Mouse (Mus musculus): ENCODE data around the gene Myo15. TPM values are rescaled to one million over a fixed set of nuclear protein-coding genes. Genes with fewer than 3 reads are reported as not detected.
A peak's percentile ranks its signal among the peaks of the same experiment; 100 is the strongest.

Myo15 gene
- total RNA-seq (2014; rRNA removed; ENCODE audit: low replicate concordance) (not detected in 2 replicates), polyA plus RNA-seq (2015; fragmentation: Nextera tagmentation; extraction: Ambion mirVana) (0.01 TPM in 1 of 2 replicates, not detected in the other)

- Histone ChIP-seq H3K27ac (ENCODE audit: low read depth) (no peak within 1 kb of the TSS), H3K4me1 (ENCODE audit: control insufficient read depth, insufficient read depth) (no peaks in the 10 kb centered on the region), H3K36me3 (replicated peaks; ENCODE audit: control insufficient read depth, insufficient read depth, low read length) (peaks cover 55% of the 10 kb centered on the region), H3K4me3 (ENCODE audit: low read depth, low read length) (no peak within 1 kb of the TSS), H3K4me2 (ENCODE audit: low read depth, low read length) (no peak within 1 kb of the TSS), H3K9me3 (replicated peaks; ENCODE audit: control insufficient read depth, low read length) (no peaks in the 10 kb centered on the region), H3K9ac (replicated peaks; ENCODE audit: low read depth, low read length) (no peak within 1 kb of the TSS), H3K27me3 (ENCODE audit: control insufficient read depth, insufficient read depth, low read length) (no peaks in the 10 kb centered on the region)
- DNase-seq (ENCODE audit: low spot score) (no peak), ATAC-seq (ENCODE audit: insufficient read depth, low read depth) (no peak)
- 90% methylated on average over 3 of the region's 3 CpGs for WGBS
- no peak for TF ChIP-seq CTCF (IDR thresholded peaks at IDR 0.05; ENCODE audit: low read depth)
- no peak for TF ChIP-seq EP300 (IDR thresholded peaks at IDR 0.05; ENCODE audit: low read depth)
These were observed at the start of gene Myo15 for GRCm38 (mm10) chr11:60469039-60469438. TSS of gene Myo15 (plus strand) at chr11:60469339.

- 73% methylated on average over 5 of the region's 6 CpGs for WGBS
- Histone ChIP-seq H3K9me3 (replicated peaks; ENCODE audit: control insufficient read depth, low read length) (no peaks in the 10 kb centered on the region), H3K27ac (ENCODE audit: low read depth) (no peak overlapping the region), H3K36me3 (replicated peaks; ENCODE audit: control insufficient read depth, insufficient read depth, low read length) (0 out of 2 replicates have a peak, but pooled peaks cover 9% of the 10 kb centered on the region), H3K4me3 (ENCODE audit: low read depth, low read length) (no peak overlapping the region), H3K4me2 (ENCODE audit: low read depth, low read length) (no peak overlapping the region), H3K9ac (replicated peaks; ENCODE audit: low read depth, low read length) (no peak overlapping the region), H3K4me1 (ENCODE audit: control insufficient read depth, insufficient read depth) (peaks cover 8% of the 10 kb centered on the region), H3K27me3 (ENCODE audit: control insufficient read depth, insufficient read depth, low read length) (no peaks in the 10 kb centered on the region)
- no peak for ATAC-seq (ENCODE audit: insufficient read depth, low read depth)
- peak; percentile 9 for DNase-seq (ENCODE audit: low spot score)
- TF ChIP-seq EP300 (IDR thresholded peaks at IDR 0.05; ENCODE audit: low read depth) (no peak), CTCF (IDR thresholded peaks at IDR 0.05; ENCODE audit: low read depth) (0 out of 2 replicates have a peak, but pooled peaks have one; percentile 12)
These were observed 47.0 kb upstream of the Myo15 start for GRCm38 (mm10) chr11:60422046-60422668.

- Histone ChIP-seq H3K4me3 (ENCODE audit: low read depth, low read length) (no peak overlapping the region), H3K9ac (replicated peaks; ENCODE audit: low read depth, low read length) (no peak overlapping the region), H3K4me1 (ENCODE audit: control insufficient read depth, insufficient read depth) (peaks cover 7% of the 10 kb centered on the region), H3K27me3 (ENCODE audit: control insufficient read depth, insufficient read depth, low read length) (no peaks in the 10 kb centered on the region), H3K36me3 (replicated peaks; ENCODE audit: control insufficient read depth, insufficient read depth, low read length) (0 out of 2 replicates have a peak, but pooled peaks cover 16% of the 10 kb centered on the region), H3K4me2 (ENCODE audit: low read depth, low read length) (no peak overlapping the region), H3K9me3 (replicated peaks; ENCODE audit: control insufficient read depth, low read length) (no peaks in the 10 kb centered on the region), H3K27ac (ENCODE audit: low read depth) (no peak overlapping the region)
- no peak for DNase-seq (ENCODE audit: low spot score)
- WGBS = 90% methylated on average over 1 of the region's 1 CpGs
- TF ChIP-seq CTCF (IDR thresholded peaks at IDR 0.05; ENCODE audit: low read depth) (no peak), EP300 (IDR thresholded peaks at IDR 0.05; ENCODE audit: low read depth) (no peak)
- ATAC-seq (ENCODE audit: insufficient read depth, low read depth) = no peak
These were observed 46.1 kb upstream of the Myo15 start for GRCm38 (mm10) chr11:60423006-60423405.

GRCm38 (mm10) chr11:60426417-60426816 lies 42.7 kb upstream of the Myo15 start:
- DNase-seq (ENCODE audit: low spot score) = no peak
- WGBS = 76% methylated on average over 1 of the region's 1 CpGs
- no peak for ATAC-seq (ENCODE audit: insufficient read depth, low read depth)

GRCm38 (mm10) chr11:60427628-60428027 lies 41.5 kb upstream of the Myo15 start:
- H3K9ac ChIP-seq (replicated peaks; ENCODE audit: low read depth, low read length) = no peak overlapping the region
- no peak overlapping the region for H3K4me2 ChIP-seq (ENCODE audit: low read depth, low read length)
- H3K27ac ChIP-seq (ENCODE audit: low read depth) = no peak overlapping the region
- H3K4me3 ChIP-seq (ENCODE audit: low read depth, low read length) = no peak overlapping the region
- whole genome bisulfite sequencing = 64% methylated on average over 3 of the region's 3 CpGs
- H3K4me1 ChIP-seq (ENCODE audit: control insufficient read depth, insufficient read depth) = no peaks in the 10 kb centered on the region
- H3K9me3 ChIP-seq (replicated peaks; ENCODE audit: control insufficient read depth, low read length) = no peaks in the 10 kb centered on the region
- no peak for DNase-seq (ENCODE audit: low spot score)
- no peaks in the 10 kb centered on the region for H3K27me3 ChIP-seq (ENCODE audit: control insufficient read depth, insufficient read depth, low read length)
- no peak for ATAC-seq (ENCODE audit: insufficient read depth, low read depth)
- H3K36me3 ChIP-seq (replicated peaks; ENCODE audit: control insufficient read depth, insufficient read depth, low read length) = peaks cover 32% of the 10 kb centered on the region
- TF ChIP-seq CTCF (IDR thresholded peaks at IDR 0.05; ENCODE audit: low read depth) = no peak
- TF ChIP-seq EP300 (IDR thresholded peaks at IDR 0.05; ENCODE audit: low read depth) = no peak

More at GRCm38 (mm10) chr11:60426417-60426816, 42.7 kb upstream of the Myo15 start:
- no peak for TF ChIP-seq EP300 (IDR thresholded peaks at IDR 0.05; ENCODE audit: low read depth)
- no peak for TF ChIP-seq CTCF (IDR thresholded peaks at IDR 0.05; ENCODE audit: low read depth)
- H3K4me1 ChIP-seq (ENCODE audit: control insufficient read depth, insufficient read depth) = no peaks in the 10 kb centered on the region
- H3K27me3 ChIP-seq (ENCODE audit: control insufficient read depth, insufficient read depth, low read length) = no peaks in the 10 kb centered on the region
- H3K27ac ChIP-seq (ENCODE audit: low read depth) = no peak overlapping the region
- no peak overlapping the region for H3K4me3 ChIP-seq (ENCODE audit: low read depth, low read length)
- H3K9ac ChIP-seq (replicated peaks; ENCODE audit: low read depth, low read length) = no peak overlapping the region
- peaks cover 22% of the 10 kb centered on the region; the same call in 1 of the 2 replicates for H3K36me3 ChIP-seq (replicated peaks; ENCODE audit: control insufficient read depth, insufficient read depth, low read length)
- no peak overlapping the region for H3K4me2 ChIP-seq (ENCODE audit: low read depth, low read length)
- H3K9me3 ChIP-seq (replicated peaks; ENCODE audit: control insufficient read depth, low read length) = no peaks in the 10 kb centered on the region

Measured in heart, postnatal 0 days (tissue).